Mouse (Mus musculus): ENCODE results near the gene Mks1.
A peak's percentile ranks its signal among the peaks of the same experiment; 100 is the strongest.

The Mks1 gene

DNA sequence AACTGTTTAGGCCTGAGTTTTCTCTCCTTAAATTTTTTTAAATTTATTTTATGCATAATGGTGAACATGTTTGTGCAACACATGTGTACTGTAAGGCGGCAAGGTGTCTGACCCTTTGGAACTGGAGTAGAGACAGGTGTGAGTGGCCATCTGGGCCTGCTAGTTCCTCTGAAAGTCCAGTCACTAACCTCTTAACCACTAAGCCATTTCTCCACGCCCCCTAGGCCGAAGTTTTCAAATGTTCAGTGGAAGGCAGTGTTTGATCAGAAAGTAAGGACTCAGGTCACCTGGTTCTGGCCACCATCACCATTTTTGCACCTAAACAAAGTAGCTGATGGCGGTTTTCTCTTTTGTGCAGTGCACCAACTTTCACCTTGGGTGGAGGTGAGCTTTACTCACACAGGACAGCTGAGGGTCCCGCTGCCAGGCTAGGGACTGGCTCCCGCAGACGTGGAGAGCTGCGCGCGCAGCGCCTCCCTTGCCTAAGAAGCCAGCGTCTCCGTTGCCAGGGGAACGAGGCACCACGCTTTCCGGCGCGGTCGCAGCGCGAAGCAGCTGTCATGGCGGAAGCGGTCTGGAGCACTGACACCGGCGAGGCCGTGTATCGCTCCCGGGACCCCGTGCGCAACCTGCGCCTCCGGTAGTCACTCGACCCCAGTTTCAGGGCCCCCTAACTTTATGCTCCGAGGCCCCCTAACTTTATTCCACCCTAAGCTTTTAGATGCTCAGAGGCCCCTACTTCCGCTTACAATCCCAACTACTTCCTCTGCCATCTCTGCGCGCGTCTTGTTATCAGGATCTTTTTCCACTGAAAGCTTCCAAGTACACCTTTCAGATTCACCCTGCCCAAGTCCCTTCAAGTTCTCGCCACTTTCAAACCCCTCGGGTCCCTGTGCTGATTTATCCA is at the start of gene Mks1:
Gene Mks1 (plus strand): TSS at position 526 of the 907 bp plus-strand sequence.
- DNase-seq: peak; percentile 90 to 92

- DNase-seq: peak in 1 of 2 experiments; percentile 30
Observed at GRCm38 (mm10) chr11:87805448-87805847, 47.6 kb upstream of the Mks1 start.

DNA sequence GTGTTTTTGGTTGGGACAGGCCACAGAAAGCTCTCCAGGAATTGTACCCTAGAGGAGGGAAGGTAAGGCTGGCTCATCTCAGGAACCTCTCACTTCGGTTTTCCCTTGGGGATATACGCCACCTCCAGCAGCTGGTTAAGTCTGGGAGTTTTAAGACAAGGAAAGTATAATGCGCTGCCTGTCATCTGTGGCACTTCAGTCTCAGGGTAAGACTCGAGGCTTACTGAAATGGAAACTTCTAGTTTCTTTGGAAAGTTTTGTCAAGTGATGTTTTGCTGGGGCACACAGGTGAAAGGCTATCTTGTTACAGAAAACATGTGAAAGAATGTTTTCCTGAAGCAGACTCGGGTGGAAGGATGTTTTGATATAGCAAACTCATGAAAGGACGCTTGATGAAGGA is 45.6 kb upstream of the Mks1 start:
- DNase-seq: no peak

DNA sequence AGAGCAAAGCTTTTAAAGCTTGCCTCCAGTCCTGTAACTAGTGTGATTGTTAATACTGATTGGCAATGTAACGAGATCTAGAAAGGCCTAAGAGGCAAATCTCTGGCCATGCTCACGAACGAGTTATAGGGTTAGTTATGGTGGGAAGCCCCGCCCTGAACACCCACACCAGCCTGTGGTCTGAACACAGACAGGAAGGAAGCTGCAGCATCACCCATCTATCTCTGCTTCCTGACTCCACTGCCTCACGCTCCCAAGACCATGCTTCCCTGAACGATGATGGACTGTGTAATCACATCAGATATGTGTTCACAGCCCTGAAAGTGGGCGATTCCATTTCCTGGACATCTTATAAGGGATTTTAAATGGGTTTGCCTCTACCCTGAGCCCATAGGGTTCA is 44.8 kb upstream of the Mks1 start:
- peak in 1 of 2 experiments; percentile 18 for DNase-seq

GRCm38 (mm10) chr11:87811396-87811795 is 41.6 kb upstream of the Mks1 start:
- no peak for DNase-seq

DNA sequence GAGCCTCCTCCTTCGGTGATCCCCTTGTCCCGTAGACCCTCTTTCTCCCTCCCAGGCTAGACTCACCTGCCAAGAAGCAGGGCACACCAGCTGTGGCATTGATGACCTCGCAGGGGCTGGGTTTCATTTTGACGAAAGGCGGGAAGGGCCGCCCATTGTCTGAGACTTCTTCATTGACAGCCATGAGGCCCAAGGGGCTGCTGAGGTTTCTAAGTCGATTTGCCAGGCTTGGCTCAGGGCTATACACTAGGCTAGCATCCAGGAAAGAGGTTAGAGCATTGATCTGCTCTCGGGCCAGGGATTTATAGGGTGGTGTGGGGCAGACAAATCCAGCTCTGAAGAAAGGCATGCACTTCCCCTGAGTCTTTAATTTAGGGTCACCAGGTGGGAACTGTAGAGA is 38.2 kb upstream of the Mks1 start:
- no peak for DNase-seq

DNA sequence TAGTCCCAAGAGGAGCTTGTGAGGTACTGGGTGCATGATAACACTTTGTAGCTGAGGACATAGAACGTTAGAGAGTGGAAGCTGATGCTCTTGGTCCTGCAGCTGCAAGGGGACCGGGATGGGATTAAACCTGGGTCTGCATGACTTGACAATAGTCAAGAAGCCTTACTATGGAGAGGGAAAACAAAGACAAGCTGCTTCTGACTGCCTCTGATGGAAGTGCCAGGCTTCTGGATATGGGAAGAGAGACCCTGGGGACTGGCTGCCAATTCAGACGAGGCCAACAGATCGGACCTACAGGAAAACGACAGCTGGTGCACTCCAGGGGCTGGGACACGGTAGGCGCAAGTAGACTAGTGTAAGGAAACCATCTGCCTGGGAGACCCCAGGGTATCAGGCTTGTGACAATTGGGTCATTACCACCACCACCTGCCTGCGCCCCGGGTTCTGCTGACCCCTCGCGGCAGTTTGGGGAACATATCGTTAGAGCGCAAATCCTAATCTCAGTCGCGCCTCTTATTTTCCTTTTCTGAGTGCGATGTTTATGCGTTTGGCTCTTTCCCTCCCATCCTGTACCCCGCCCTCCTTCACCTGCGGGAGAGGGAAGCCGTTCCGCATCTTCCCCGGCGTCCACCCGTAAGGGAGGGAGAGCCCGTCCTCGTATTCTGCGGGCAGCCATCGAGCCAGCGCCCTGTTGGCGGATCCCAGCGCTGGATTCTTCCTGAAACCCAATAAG is 36.1 kb upstream of the Mks1 start:
- DNase-seq: peak; percentile 36 to 47

GRCm38 (mm10) chr11:87817443-87817773 is 35.6 kb upstream of the Mks1 start:
- DNase-seq: no peak

DNA sequence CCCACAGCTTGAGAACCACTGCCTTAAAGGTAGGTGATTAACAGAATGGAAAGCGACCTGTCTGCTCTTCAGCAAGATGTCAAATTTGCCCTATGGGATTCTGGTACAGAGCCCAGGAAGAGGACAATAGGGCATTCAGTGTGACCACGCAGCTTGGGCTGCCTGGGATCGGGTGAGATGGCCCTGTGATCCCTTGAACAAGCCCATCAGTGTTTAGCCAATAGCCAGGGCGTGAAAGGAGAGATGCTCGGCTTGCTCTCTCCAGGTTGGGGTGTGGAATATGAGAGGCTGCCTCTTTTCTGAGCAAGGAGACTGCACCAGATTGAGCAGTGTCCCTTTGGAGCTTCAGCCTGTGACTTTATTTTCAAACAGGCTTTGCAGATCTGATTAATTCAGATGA is 31.5 kb upstream of the Mks1 start:
- no peak for DNase-seq

GRCm38 (mm10) chr11:87828239-87828900 is 24.6 kb upstream of the Mks1 start, which contains the start of gene Lpo:
Gene Lpo, minus strand, starts transcription at chr11:87828289.
- no peak for DNase-seq

- no peak for DNase-seq
Observed at GRCm38 (mm10) chr11:87840676-87841075, 12.3 kb upstream of the Mks1 start.

DNA sequence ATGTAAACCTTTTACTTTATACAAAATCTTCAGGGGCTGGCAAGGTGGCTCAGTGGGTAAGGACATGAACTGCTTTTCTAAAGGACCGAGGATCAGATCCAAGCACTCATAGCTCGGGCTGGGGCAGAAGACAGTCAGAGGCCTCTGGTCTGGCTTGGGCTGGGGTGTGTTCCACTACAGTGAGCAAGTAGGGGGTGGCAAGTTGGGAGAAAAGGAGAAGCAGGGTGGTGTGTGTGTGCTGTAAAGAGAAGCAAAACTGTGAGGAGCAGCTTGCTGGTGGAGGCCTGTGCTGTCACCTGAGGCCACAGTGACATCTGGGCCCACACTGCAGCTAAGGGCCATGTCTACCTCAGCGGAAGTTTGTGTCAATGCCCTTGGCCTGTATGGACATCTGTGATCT is 11.6 kb upstream of the Mks1 start:
- no peak for DNase-seq

DNA sequence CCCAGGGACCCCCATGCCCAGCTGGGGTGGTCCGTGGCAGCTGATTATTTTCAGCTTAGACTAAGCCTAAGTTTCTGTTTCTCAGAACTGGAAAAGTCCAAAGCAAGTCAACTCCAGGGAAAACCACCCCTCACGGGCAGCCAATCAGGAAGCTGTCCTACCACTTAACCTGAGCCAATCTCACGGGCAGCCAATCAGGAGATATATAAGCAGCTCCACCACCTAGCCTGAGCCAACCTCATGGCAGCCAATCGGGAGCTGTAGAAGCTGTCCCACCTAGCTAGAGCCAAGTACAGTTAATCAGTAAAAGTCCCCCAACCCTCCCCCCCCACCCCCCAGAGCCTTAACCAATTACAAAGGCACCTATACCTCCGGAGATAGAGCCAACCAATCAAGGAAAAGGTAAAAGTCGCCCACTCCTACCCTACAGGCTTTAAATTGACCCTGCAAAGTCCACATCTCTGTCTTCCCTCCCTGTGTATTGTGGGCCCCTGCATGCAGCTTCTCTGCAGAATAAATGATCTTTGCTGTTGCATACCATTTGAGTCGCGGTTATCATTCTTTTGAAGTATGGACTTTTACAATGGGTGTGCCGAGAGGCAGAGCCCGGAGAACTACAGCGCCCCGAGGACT is 5.9 kb upstream of the Mks1 start:
- no peak for DNase-seq

DNA sequence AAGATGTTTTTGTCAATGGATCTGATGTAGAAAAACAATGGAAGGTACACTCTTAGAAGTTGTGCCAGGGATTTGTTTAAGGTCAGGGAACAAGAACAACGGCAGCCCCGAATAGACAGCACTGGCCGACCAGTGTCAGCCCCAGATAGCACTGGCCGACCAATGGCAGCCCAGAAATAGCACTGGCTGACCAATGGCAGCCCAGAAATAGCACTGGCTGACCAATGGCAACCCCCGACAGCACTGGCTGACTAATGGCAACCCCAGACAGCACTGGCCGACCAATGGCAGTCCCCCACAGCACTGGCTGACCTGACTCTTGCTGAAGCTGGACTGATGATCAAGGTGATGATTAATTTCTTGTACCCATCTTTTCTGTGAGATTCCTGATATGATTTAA is 5.1 kb upstream of the Mks1 start:
- DNase-seq: no peak

- no peak for DNase-seq
Observed at GRCm38 (mm10) chr11:87853597-87853954, 561 bp downstream of the Mks1 start.

DNA sequence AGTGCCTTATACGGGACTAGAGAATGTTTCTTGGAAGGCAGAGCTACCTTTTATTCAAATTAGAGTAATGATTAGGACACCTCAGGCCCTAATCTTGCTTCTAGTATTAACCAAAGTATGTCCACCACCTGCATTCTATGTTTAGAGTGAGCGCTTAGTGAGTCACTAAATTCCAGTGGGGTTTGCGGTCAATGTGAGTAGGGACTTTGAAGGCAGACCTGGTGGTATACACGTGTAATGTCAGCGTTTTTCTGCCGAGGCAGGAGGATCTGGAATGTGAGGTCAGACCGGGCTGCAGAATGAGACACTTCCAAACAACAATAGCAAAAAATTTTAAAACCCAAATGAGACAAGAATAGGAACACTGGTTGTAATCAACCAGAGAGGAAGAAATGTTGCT is 1.5 kb downstream of the Mks1 start:
- DNase-seq: no peak

DNA sequence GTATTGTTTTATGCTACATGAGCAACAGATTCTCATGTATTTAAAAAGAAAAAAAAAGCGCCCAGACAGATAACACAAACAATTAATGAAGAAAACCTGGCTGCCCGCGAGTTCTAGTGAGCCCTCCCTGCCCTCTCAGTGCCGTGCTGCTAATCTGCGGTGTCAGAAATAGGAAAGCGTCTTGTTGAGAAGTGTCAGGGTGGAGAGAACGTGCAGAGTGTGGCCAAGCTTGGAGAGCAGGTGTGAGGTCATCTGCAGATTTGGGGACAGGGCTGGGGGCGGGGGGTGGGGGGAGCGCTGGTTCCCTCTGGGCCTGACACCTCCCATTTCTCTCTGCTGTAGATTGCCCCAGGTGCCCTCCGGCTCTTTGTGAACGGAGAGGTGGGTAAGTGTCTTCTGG is 6.3 kb downstream of the Mks1 start:
- no peak for DNase-seq

DNA sequence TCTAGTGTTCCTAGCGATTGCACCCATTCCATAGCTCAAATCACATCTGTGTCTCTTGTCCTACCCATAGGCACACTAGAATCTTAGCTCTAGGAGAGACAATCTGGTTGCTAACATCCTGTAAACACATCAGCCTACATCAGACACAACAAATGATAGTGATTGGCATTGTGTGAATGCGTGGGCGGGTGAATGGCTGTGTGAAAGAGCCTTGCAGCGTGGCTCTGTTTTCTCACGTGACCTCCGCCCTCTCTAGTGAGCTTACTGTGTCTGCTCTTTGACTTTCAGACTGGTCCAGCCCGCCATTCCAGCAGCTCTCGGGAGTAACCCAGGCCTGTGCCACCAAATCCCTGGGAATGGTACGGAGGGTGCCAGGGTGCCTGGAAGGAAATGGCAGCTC is 7.4 kb downstream of the Mks1 start:
- DNase-seq: no peak

DNA sequence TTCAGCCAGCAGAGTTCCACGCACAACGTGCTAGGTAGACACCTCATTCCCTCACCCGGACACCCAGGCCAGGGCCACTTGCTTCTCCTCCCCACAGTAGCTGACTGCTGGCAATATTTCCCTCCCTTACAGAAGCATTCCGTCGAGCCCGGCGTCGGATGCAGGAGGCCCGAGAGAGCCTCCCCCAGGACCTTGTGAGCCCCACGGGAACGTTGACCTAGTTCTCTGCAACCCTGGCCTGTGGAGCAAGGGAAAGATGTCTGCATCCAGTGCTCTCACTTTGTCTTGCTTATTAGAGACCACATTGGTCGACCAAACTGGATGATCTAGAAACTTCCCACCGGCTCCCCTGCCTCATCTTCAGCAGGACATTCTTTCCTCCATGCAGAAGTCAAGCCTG is 9.8 kb downstream of the Mks1 start:
- no peak for DNase-seq

- peak in 1 of 2 experiments; percentile 19 for DNase-seq
Observed at GRCm38 (mm10) chr11:87866891-87867290, 13.9 kb downstream of the Mks1 start.

GRCm38 (mm10) chr11:87870096-87870495 is 17.1 kb downstream of the Mks1 start:
- no peak for DNase-seq

GRCm38 (mm10) chr11:87871766-87872165 is 18.8 kb downstream of the Mks1 start:
- DNase-seq: no peak

DNA sequence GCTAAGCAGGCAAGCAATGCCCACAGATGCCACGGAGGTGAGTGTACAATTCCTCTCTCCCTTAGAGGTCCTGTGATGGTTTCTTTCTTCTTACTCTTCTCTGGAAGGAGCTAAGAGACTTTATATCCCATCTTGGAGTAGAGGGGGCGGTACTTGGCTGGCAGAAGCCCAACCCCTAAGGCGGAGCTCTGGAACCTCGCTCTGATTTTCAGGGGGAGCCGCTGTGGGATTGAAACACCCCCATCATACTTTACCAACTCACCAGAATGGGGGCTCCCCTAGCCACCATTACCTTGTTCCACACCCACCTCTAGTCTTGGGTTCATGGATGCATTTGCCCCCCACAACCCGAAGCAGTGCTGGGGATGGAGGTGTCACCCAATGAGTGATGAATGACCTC is 22.4 kb downstream of the Mks1 start, which contains the start of gene Epx:
Gene Epx (minus strand): TSS at position 101 of the 400 bp plus-strand sequence.
- DNase-seq: no peak

Measured in thymus, postnatal 36 days (tissue).